Mouse (Mus musculus) limb, embryonic 14.5 days (tissue): Measurements from ENCODE around the gene Cyp26b1. TPM values are rescaled to one million over a fixed set of nuclear protein-coding genes. Genes with fewer than 3 reads are reported as not detected.

Experiments
- ATAC-seq: fragments of 200-750 bp; cut with Nextera tagmentation; 2 replicates; pipeline ENCODE4 v1.8.0; 2017; ENCODE audit warnings: low read depth, moderate number of reproducible peaks, moderate TSS enrichment; ENCODE audit not compliant: low FRiP score
- DNase-seq: peaks from one replicate; pipeline ENCODE4 v3.0.0-alpha.2; 2015; ENCODE audit warnings: low spot score
- H3K27ac ChIP-seq: fragments of 300-500 bp; sonication (generic); replicated peaks from 2 replicates; pipeline ENCODE4 v1.5.1; 2014; ENCODE audit warnings: low read depth, mild to moderate bottlenecking, low read length, moderate library complexity, mixed read lengths
- H3K27me3 ChIP-seq: fragments of 300-500 bp; sonication (generic); 2 replicates; pipeline ENCODE4 v1.6.1; 2014; ENCODE audit warnings: low read length, mixed read lengths; ENCODE audit not compliant: control insufficient read depth, insufficient read depth
- H3K36me3 ChIP-seq: fragments of 300-500 bp; sonication (generic); 2 replicates; pipeline ENCODE4 v1.6.1; 2014; ENCODE audit warnings: mild to moderate bottlenecking, low read length, moderate library complexity, mixed read lengths; ENCODE audit not compliant: control insufficient read depth, insufficient read depth
- H3K4me1 ChIP-seq: fragments of 300-500 bp; sonication (generic); 2 replicates; pipeline ENCODE4 v1.6.1; 2014; ENCODE audit warnings: antibody characterized with exemption, low read length, mixed read lengths; ENCODE audit not compliant: control insufficient read depth, insufficient read depth
- H3K4me2 ChIP-seq: fragments of 300-500 bp; sonication (generic); replicated peaks from 2 replicates; pipeline ENCODE4 v1.6.1; 2014; ENCODE audit warnings: low read depth, mild to moderate bottlenecking, low read length, moderate library complexity; ENCODE audit not compliant: severe bottlenecking
- H3K4me3 ChIP-seq: fragments of 300-500 bp; sonication (generic); replicated peaks from 2 replicates; pipeline ENCODE4 v1.5.1; 2014; ENCODE audit warnings: low read length
- H3K9ac ChIP-seq: fragments of 300-500 bp; sonication (generic); 2 replicates; pipeline ENCODE4 v1.6.1; 2014; ENCODE audit warnings: mild to moderate bottlenecking, low read depth, low read length, moderate library complexity; ENCODE audit not compliant: severe bottlenecking
- H3K9me3 ChIP-seq: fragments of 300-500 bp; sonication (generic); 2 replicates; pipeline ENCODE4 v1.6.1; 2016; ENCODE audit warnings: low read length; ENCODE audit not compliant: control insufficient read depth
- POLR2A ChIP-seq: fragments of 200-500 bp; IDR thresholded peaks from 2 replicates; pipeline ENCODE4 v1.8.0; 2012; ENCODE audit warnings: inconsistent platforms, mild to moderate bottlenecking, moderate library complexity, borderline replicate concordance; ENCODE audit not compliant: insufficient read depth, insufficient read length; ENCODE audit errors: extremely low read depth
- WGBS: fragments of 180-500 bp; shearing (Covaris S2); extraction: QIAGEN DNeasy Blood & Tissue Kit; methylation state at CpG from one replicate; pipeline ENCODE4 v1.1.7; 2014; 5-methylcytosine and 5-hydroxymethylcytosine counted together
- polyA plus RNA-seq, 2 experiments: library from polyadenylated mRNA; depleted of rRNA in 1 of 2; stranded (reverse) in 1 of 2; unstranded in 1 of 2; fragments of >200 nt; fragmentation: Nextera tagmentation in 1 of 2; extraction: Ambion mirVana in 1 of 2; gene quantifications; 2 replicates each; pipeline versions ENCODE4 v1.2.1 to v1.2.3; 2012 to 2014

The Cyp26b1 gene
- polyA plus RNA-seq, 2 experiments: 10.0 to 20.1 TPM

GRCm38 (mm10) chr6:84543516-84543915, 50.2 kb downstream of the Cyp26b1 start:
- Histone ChIP-seq H3K4me1 (0 out of 2 replicates have a peak, but pooled peaks cover 4% of the 10 kb centered on the region), H3K9me3 (no peaks in the 10 kb centered on the region), H3K4me2 (no peak overlapping the region), H3K36me3 (no peaks in the 10 kb centered on the region), H3K9ac (no peak overlapping the region), H3K27ac (no peak overlapping the region), H3K27me3 (no peaks in the 10 kb centered on the region), H3K4me3 (no peak overlapping the region)
- no peak for DNase-seq
- TF ChIP-seq POLR2A: no peak
- WGBS: 32% methylated on average over 5 of the region's 5 CpGs
- no peak for ATAC-seq

- Histone ChIP-seq H3K9me3 (no peaks in the 10 kb centered on the region), H3K4me3 (no peak overlapping the region), H3K27me3 (no peaks in the 10 kb centered on the region), H3K36me3 (no peaks in the 10 kb centered on the region), H3K4me2 (no peak overlapping the region), H3K9ac (no peak overlapping the region), H3K4me1 (0 out of 2 replicates have a peak, but pooled peaks cover 4% of the 10 kb centered on the region), H3K27ac (no peak overlapping the region)
- 50% methylated on average over 4 of the region's 4 CpGs for WGBS
- TF ChIP-seq POLR2A: no peak
- no peak for ATAC-seq
- DNase-seq: no peak
Measured at GRCm38 (mm10) chr6:84539924-84540323, 53.8 kb downstream of the Cyp26b1 start.

GRCm38 (mm10) chr6:84538681-84539080, 55.0 kb downstream of the Cyp26b1 start:
- DNase-seq (no peak), ATAC-seq (no peak)
- Histone ChIP-seq H3K4me2 (no peak overlapping the region), H3K36me3 (no peaks in the 10 kb centered on the region), H3K27me3 (no peaks in the 10 kb centered on the region), H3K27ac (no peak overlapping the region), H3K9ac (no peak overlapping the region), H3K4me1 (0 out of 2 replicates have a peak, but pooled peaks cover 4% of the 10 kb centered on the region), H3K4me3 (no peak overlapping the region), H3K9me3 (no peaks in the 10 kb centered on the region)
- WGBS: 73% methylated on average over 3 of the region's 3 CpGs
- no peak for TF ChIP-seq POLR2A

DNA sequence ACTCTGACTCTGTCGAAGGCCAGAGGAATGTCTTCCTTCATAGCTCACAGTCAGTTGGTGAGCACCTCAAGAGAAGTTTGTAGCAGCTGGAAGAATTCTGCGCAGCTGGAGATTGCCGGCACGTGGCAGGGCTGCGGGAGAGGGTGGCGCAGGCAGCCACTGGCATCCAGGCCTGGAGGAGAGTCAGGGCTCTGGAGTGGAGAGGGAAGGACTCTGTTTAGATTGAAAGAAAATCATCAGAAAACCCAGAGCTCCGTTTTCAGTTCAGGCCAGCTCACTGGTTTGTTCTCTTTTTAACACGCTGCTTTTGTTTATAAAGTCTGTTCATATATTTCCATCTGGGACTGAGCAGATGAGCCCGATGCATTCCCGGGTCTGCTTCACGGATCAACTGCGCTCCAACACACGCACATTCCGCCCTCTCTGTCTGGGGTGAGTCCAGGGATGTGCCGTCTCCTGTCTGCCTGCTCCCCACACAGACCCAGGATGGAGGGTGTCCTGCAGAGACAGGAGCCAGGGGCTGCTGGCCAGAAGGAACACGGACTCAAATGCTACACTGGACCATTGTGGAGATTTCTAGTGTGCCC, 56.0 kb downstream of the Cyp26b1 start:
- Histone ChIP-seq H3K4me3 (no peak overlapping the region), H3K36me3 (no peaks in the 10 kb centered on the region), H3K9ac (no peak overlapping the region), H3K4me1 (no peaks in the 10 kb centered on the region), H3K27me3 (no peaks in the 10 kb centered on the region), H3K9me3 (no peaks in the 10 kb centered on the region), H3K27ac (no peak overlapping the region), H3K4me2 (no peak overlapping the region)
- DNase-seq (no peak), ATAC-seq (no peak)
- WGBS: 70% methylated on average over 16 of the region's 16 CpGs
- no peak for TF ChIP-seq POLR2A

DNA sequence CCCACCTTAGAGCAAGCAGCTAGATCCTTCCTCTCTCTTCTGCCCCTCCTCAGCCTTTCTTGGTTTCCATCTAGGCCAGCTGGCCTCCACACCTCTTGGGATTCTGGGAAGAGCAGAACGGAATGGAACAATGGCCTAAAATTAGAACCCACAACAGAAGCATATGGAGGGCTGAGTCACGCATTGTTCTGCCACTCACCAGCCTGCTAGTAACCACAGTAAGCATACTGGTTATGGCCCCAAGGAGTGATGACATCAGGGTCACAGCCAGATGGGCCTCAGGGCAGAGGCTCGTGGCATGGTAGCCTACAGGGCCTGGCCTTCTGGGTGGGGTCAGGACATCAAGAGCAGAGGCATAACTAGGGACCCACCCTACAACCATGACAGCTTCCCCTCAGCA, 58.8 kb downstream of the Cyp26b1 start:
- no peak overlapping the region for H3K9ac ChIP-seq
- H3K36me3 ChIP-seq: no peaks in the 10 kb centered on the region
- ATAC-seq (no peak), DNase-seq (no peak)
- H3K9me3 ChIP-seq: no peaks in the 10 kb centered on the region
- no peak for TF ChIP-seq POLR2A
- no peak overlapping the region for H3K27ac ChIP-seq
- WGBS: 77% methylated on average over 3 of the region's 3 CpGs
- H3K27me3 ChIP-seq: no peaks in the 10 kb centered on the region
- no peaks in the 10 kb centered on the region for H3K4me1 ChIP-seq
- H3K4me3 ChIP-seq: no peak overlapping the region
- no peak overlapping the region for H3K4me2 ChIP-seq
